Mouse (Mus musculus): ENCODE data around the gene Igsf3. TPM values are rescaled to one million over a fixed set of nuclear protein-coding genes. Genes with fewer than 3 reads are reported as not detected.

Gene Igsf3
- total RNA-seq, 2 experiments from 2014 or later: 2.9 to 3.7 TPM

DNA sequence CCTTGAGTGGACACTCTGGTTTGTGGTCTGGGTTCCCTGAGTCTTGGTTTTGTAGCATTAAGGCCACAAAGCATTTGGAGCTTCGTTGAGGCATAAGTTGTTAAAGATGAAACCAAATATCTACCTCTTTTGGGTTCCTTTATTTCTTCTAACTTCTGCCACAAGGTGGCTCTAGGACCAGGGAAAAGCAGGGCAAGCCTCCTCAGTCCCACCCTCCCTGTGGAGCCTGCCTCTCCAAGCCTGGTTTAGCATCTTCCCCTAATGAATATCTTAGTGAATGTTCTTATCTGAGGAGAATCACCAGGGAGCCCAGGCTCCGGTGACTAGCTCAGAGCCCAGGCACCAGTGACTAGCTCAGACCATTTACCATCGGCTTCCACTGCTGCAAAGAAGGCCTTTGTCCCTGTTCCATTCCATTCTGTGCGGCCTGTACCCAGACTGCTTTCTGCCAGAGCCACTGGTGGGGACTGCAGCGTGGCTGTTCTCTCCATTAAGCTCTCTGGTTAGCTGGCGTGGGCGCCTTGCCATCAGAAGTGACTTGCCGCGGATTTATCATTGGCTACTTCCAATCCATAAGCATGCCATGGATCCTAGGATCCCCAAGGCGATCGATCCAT lies 66.5 kb downstream of the Igsf3 start:
- no peak for DNase-seq (ENCODE audit: low spot score)

- no peak for DNase-seq (ENCODE audit: low spot score)
Measured at GRCm38 (mm10) chr3:101444437-101444836, 67.6 kb downstream of the Igsf3 start.

- DNase-seq (ENCODE audit: low spot score): no peak
Measured at GRCm38 (mm10) chr3:101447239-101447638, 70.4 kb downstream of the Igsf3 start.

DNA sequence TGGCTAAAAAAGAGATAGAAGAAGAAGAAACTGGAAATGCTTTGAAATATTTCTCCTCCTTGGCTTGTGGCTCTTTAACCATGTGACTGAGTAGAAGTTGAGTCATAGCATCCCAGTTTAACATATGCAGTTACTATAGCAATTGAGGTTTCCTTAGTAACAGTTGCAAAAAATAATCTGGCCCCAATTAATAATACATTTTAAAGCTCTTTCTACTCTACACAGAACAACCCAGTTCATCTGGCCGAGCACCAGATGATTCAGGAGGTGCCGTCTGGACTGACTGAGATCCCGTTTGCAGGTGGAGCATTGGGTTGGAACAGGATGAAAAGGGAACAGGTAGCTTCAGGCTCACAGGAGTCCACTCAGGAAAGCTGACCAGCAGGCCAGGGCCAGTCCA lies 71.9 kb downstream of the Igsf3 start:
- DNase-seq (ENCODE audit: low spot score): no peak

DNA sequence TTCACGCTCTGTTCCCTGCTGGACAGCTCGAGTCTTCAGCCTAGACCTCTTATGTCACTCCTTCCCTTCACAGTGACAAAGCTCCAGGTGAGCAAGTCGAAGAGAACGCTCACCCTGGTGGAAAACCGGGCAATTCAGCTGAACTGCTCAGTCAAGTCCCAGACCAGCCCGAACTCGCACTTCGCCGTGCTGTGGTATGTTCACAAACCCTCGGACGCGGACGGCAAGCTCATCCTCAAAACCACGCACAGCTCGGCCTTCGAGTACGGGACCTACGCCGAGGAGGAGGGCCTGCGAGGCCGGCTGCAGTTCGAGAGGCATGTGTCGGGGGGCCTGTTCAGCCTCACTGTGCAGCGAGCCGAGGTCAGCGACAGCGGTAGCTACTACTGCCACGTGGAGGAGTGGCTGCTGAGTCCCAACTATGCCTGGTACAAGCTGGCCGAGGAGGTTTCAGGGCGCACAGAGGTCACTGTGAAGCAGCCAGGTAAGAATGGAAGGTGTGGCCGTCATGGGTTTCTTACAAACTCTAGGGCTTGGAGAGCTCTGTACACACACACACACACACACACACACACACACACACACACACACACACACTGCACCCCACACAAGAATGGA lies 74.0 kb downstream of the Igsf3 start:
- DNase-seq (ENCODE audit: low spot score): no peak

GRCm38 (mm10) chr3:101460618-101461017 lies 83.7 kb downstream of the Igsf3 start:
- DNase-seq (ENCODE audit: low spot score): no peak

DNA sequence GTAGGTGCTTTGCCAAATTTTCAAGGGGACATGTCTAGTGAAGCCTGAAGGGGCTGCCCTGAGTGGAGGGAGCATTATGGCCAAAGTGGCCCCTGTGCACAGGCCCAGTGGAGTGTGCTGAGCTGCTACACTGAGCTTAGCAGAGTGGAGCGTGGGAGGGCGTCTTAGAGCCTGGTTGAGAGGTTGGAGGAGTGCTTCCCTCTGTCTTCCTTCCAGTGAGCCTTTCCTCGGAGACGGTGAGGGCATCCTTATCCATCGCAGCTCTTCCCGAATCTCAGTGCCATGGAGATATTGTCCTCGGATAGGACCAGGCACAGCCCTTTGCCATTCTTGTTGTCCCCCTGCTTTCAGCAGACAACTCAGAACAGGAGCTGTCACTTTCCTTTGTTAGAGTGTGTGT lies 84.2 kb downstream of the Igsf3 start:
- no peak for DNase-seq (ENCODE audit: low spot score)

- DNase-seq (ENCODE audit: low spot score): peak; percentile 5
Measured at GRCm38 (mm10) chr3:101461816-101462215, 84.9 kb downstream of the Igsf3 start.

- DNase-seq (ENCODE audit: low spot score): peak; percentile 78
Measured at GRCm38 (mm10) chr3:101462294-101462693, 85.4 kb downstream of the Igsf3 start.

DNA sequence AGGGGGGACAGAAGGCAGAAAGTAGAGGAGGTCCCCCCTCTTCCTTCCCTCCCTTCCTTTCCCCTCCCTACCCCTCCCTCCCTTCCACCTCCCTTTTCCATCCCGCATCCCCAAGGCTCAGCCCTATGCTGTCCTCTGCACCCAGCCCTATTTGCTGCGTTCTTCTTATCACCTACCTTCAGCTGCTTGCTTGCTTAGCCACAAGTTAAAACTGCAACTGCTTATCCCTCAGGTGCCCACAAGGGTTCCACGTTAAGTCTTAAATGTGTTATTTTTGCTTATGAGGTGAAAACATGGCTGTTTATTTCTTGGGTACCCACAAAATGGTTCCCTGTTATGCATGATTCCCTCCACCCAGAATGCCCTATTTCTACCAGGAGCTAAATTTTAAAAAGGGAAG lies 86.6 kb downstream of the Igsf3 start:
- DNase-seq (ENCODE audit: low spot score): no peak

DNA sequence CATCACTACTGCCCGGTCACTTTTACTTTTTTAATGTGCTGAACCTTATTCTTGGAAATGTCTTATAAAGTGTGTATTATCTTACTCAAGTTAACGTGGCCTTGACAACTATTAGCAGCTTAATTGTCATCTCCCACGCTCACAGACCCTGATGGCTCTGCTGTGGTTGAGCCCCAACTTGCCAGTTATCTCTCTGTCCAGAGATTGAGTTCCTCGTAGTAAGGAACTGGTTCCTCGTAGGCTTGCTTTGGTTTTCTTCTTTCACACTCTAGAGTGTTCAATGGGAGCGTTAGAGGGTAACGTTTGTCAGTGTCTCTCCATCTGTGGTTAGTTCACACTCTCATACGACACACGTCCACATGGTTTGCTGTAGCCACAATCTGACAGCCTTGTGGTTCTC lies 92.8 kb downstream of the Igsf3 start:
- no peak for DNase-seq (ENCODE audit: low spot score)

GRCm38 (mm10) chr3:101471881-101472280 lies 95.0 kb downstream of the Igsf3 start:
- DNase-seq (ENCODE audit: low spot score): no peak

GRCm38 (mm10) chr3:101481951-101482350 lies 105.1 kb downstream of the Igsf3 start:
- no peak for DNase-seq (ENCODE audit: low spot score)

- no peak for DNase-seq (ENCODE audit: low spot score)
Measured at GRCm38 (mm10) chr3:101483256-101483983, 106.5 kb downstream of the Igsf3 start.

DNA sequence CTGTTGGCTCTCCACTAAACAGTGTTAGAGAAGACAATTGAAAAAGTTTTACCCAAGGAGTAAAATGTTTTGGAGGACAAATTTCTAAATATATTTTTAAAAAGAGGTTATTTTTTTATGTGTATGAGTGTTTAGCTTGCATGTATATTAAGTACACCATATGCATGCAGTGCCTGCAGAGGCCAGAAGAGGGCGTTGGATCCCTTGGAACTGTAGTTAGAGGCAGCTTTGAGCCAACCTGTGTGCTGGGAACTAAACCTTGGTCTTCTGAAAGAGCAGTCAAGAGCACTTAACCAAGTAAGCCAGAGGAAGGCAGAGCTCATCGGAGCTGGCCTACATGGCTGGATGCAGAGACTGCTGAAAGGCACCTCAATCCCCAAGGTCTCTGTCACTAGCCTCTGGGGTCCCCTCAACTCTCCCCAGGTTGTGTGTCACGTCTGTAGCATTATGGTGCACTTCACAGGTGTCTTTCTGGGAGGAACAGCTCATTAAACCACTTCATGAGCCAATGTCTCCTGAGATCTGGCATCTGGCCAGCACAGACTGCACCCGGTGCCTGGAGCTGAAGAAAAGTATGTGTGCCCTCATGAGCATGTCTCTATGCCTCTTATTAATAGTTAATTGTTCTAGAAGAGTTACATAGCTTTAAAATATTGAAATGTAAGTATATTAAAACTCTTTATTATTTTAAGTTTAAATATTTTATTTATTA lies 109.3 kb downstream of the Igsf3 start:
- no peak for DNase-seq (ENCODE audit: low spot score)

DNA sequence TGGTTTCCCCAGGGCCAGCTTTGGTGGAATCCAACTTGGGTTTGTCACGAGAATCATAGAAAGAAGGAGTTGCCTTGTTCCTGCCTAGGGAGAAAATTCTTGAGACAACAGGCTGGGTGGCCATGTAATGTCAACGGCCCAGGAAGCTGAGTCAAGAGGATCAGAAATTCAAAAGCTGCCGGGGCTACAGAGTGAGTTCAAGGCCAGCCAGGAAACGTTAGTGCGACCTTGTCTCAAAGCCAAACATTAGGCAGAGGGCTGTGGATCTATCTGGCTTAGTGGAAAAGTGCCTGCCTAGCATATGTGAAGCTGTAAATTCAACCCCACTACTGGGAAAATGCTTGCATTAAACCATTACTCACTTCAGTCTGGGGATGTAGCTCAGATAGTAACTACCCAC lies 110.6 kb downstream of the Igsf3 start:
- DNase-seq (ENCODE audit: low spot score): no peak

DNA sequence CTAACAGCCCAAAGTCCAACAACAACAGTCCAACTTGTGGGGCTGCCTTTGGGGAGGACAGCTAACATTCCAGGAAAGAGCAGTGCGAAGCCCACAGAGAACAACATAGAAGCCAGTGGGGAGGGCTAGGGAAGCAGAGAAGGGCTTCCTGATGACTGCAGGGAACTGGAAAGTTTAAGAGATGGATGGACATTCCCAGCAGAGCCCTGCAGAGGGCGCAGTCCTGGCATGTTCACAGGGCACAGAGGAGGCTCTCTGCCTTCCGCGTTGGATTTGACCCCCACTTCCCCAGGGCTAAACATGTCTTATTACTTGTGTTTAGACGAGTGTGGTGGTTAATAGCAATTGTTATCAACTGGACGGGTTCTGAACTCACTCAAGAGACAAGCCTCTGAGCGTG lies 111.3 kb downstream of the Igsf3 start:
- DNase-seq (ENCODE audit: low spot score): no peak

DNA sequence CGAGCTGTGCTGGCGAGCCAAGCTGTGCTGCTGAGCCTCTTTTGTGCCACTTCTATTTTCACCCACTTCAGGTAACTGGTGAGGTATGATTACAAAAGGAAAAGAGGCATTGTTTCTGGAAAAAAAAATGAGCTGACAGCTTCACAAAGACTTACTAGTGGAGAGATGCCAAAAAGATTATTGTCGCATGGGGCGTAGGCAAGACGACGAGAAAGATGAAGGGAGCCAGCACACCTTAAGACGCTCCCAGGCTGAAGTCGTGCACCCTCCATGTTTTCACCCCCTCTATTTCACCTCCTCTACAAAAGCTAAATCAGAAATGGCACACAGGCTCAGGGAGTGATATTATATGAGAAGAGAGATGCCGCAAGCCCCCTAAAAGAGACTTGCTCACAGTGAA lies 113.6 kb downstream of the Igsf3 start:
- no peak for DNase-seq (ENCODE audit: low spot score)

- DNase-seq (ENCODE audit: low spot score): no peak
Measured at GRCm38 (mm10) chr3:101492908-101493307, 116.0 kb downstream of the Igsf3 start.

GRCm38 (mm10) chr3:101493937-101494459 lies 117.1 kb downstream of the Igsf3 start:
- DNase-seq (ENCODE audit: low spot score): peak; percentile 91

GRCm38 (mm10) chr3:101497432-101498030 lies 120.6 kb downstream of the Igsf3 start:
- DNase-seq (ENCODE audit: low spot score): no peak

- DNase-seq (ENCODE audit: low spot score): no peak
Measured at GRCm38 (mm10) chr3:101499906-101500305, 123.0 kb downstream of the Igsf3 start.
